Mouse (Mus musculus): ENCODE measurements at regions not wholly inside any gene's neighbourhood (a gene's known extent, or its start where the extent isn't known, plus 50 kb on each side); places are given as distances from the start of the nearest gene placed in this dataset.

GRCm38 (mm10) chr5:73881941-73882340 lies 186.3 kb downstream of the Usp46 start:
- no peak for DNase-seq
- Histone ChIP-seq H3K4me3 (ENCODE audit: control insufficient read depth, insufficient read depth, low read length) (no peak overlapping the region), H3K27me3 (ENCODE audit: control insufficient read depth, insufficient read depth, low read length) (no peaks in the 10 kb centered on the region), H3K4me1 (replicated peaks; ENCODE audit: control insufficient read depth, insufficient read depth, low read length) (no peaks in the 10 kb centered on the region), H3K27ac (ENCODE audit: control insufficient read depth, insufficient read depth, low read length) (no peak overlapping the region), H3K36me3 (ENCODE audit: control insufficient read depth, insufficient read depth, low read length) (no peaks in the 10 kb centered on the region)
- TF ChIP-seq CTCF (IDR thresholded peaks at IDR 0.05; ENCODE audit: borderline replicate concordance, control insufficient read depth, extremely low read depth, insufficient read depth, low read length, poor library complexity) (no peak), POLR2A (IDR thresholded peaks at IDR 0.05; ENCODE audit: control insufficient read depth, extremely low read depth, insufficient read depth, low read length, poor library complexity) (no peak)
- WGBS: 50% methylated on average over 5 of the region's 5 CpGs

- Histone ChIP-seq H3K4me3 (ENCODE audit: control insufficient read depth, insufficient read depth, low read length) (no peak overlapping the region), H3K27me3 (ENCODE audit: control insufficient read depth, insufficient read depth, low read length) (no peaks in the 10 kb centered on the region), H3K27ac (ENCODE audit: control insufficient read depth, insufficient read depth, low read length) (no peak overlapping the region), H3K4me1 (replicated peaks; ENCODE audit: control insufficient read depth, insufficient read depth, low read length) (no peaks in the 10 kb centered on the region), H3K36me3 (ENCODE audit: control insufficient read depth, insufficient read depth, low read length) (no peaks in the 10 kb centered on the region)
- TF ChIP-seq CTCF (IDR thresholded peaks at IDR 0.05; ENCODE audit: borderline replicate concordance, control insufficient read depth, extremely low read depth, insufficient read depth, low read length, poor library complexity) (no peak), POLR2A (IDR thresholded peaks at IDR 0.05; ENCODE audit: control insufficient read depth, extremely low read depth, insufficient read depth, low read length, poor library complexity) (no peak)
- DNase-seq: no peak
- WGBS: 62% methylated on average over 12 of the region's 12 CpGs
Observed at GRCm38 (mm10) chr5:73884998-73885397, 183.2 kb downstream of the Usp46 start.

- Histone ChIP-seq H3K27me3 (ENCODE audit: control insufficient read depth, insufficient read depth, low read length) (no peaks in the 10 kb centered on the region), H3K4me1 (replicated peaks; ENCODE audit: control insufficient read depth, insufficient read depth, low read length) (no peaks in the 10 kb centered on the region), H3K4me3 (ENCODE audit: control insufficient read depth, insufficient read depth, low read length) (no peak overlapping the region), H3K27ac (ENCODE audit: control insufficient read depth, insufficient read depth, low read length) (no peak overlapping the region), H3K36me3 (ENCODE audit: control insufficient read depth, insufficient read depth, low read length) (no peaks in the 10 kb centered on the region)
- no peak for TF ChIP-seq CTCF (IDR thresholded peaks at IDR 0.05; ENCODE audit: borderline replicate concordance, control insufficient read depth, extremely low read depth, insufficient read depth, low read length, poor library complexity)
- TF ChIP-seq POLR2A (IDR thresholded peaks at IDR 0.05; ENCODE audit: control insufficient read depth, extremely low read depth, insufficient read depth, low read length, poor library complexity): no peak
- DNase-seq: no peak
- 98% methylated on average over 1 of the region's 1 CpGs for WGBS
Observed at GRCm38 (mm10) chr5:73885691-73886090, 182.5 kb downstream of the Usp46 start.

- Histone ChIP-seq H3K36me3 (ENCODE audit: control insufficient read depth, insufficient read depth, low read length) (no peaks in the 10 kb centered on the region), H3K27me3 (ENCODE audit: control insufficient read depth, insufficient read depth, low read length) (no peaks in the 10 kb centered on the region), H3K4me3 (ENCODE audit: control insufficient read depth, insufficient read depth, low read length) (no peak overlapping the region), H3K27ac (ENCODE audit: control insufficient read depth, insufficient read depth, low read length) (no peak overlapping the region), H3K4me1 (replicated peaks; ENCODE audit: control insufficient read depth, insufficient read depth, low read length) (no peaks in the 10 kb centered on the region)
- no peak for DNase-seq
- TF ChIP-seq POLR2A (IDR thresholded peaks at IDR 0.05; ENCODE audit: control insufficient read depth, extremely low read depth, insufficient read depth, low read length, poor library complexity) (no peak), CTCF (IDR thresholded peaks at IDR 0.05; ENCODE audit: borderline replicate concordance, control insufficient read depth, extremely low read depth, insufficient read depth, low read length, poor library complexity) (no peak)
- 97% methylated on average over 8 of the region's 8 CpGs for WGBS
Observed at GRCm38 (mm10) chr5:73887306-73887958, 180.8 kb downstream of the Usp46 start.

DNA sequence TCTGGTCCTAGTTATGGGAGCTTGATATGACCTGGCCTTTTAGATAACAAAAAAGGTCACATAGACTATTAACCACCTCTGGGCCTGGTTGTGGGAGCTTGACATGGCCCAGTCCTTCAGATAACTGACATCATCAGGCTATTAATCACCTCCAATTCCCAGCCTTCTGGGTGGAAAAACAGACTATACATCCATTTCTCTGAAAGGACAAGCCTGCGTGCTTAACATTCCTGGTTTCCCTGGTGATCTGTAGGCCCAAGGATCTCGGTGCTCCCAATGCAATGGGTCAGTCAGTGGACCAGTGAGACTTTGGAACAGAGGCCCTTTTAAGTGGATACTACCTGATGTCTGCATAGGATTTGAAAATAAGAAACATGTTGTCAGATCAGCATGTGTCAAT lies 179.8 kb downstream of the Usp46 start:
- Histone ChIP-seq H3K27me3 (ENCODE audit: control insufficient read depth, insufficient read depth, low read length) (no peaks in the 10 kb centered on the region), H3K4me1 (replicated peaks; ENCODE audit: control insufficient read depth, insufficient read depth, low read length) (no peaks in the 10 kb centered on the region), H3K36me3 (ENCODE audit: control insufficient read depth, insufficient read depth, low read length) (no peaks in the 10 kb centered on the region), H3K27ac (ENCODE audit: control insufficient read depth, insufficient read depth, low read length) (no peak overlapping the region), H3K4me3 (ENCODE audit: control insufficient read depth, insufficient read depth, low read length) (no peak overlapping the region)
- no peak for TF ChIP-seq CTCF (IDR thresholded peaks at IDR 0.05; ENCODE audit: borderline replicate concordance, control insufficient read depth, extremely low read depth, insufficient read depth, low read length, poor library complexity)
- TF ChIP-seq POLR2A (IDR thresholded peaks at IDR 0.05; ENCODE audit: control insufficient read depth, extremely low read depth, insufficient read depth, low read length, poor library complexity): no peak
- DNase-seq: no peak
- WGBS: 96% methylated on average over 2 of the region's 2 CpGs

GRCm38 (mm10) chr5:73889342-73889741 lies 178.9 kb downstream of the Usp46 start:
- WGBS: 65% methylated on average over 1 of the region's 1 CpGs

GRCm38 (mm10) chr5:73890942-73891341 lies 177.3 kb downstream of the Usp46 start:
- WGBS: 92% methylated on average over 4 of the region's 4 CpGs
- DNase-seq: no peak
- Histone ChIP-seq H3K4me3 (ENCODE audit: control insufficient read depth, insufficient read depth, low read length) (no peak overlapping the region), H3K36me3 (ENCODE audit: control insufficient read depth, insufficient read depth, low read length) (no peaks in the 10 kb centered on the region), H3K4me1 (replicated peaks; ENCODE audit: control insufficient read depth, insufficient read depth, low read length) (no peaks in the 10 kb centered on the region), H3K27me3 (ENCODE audit: control insufficient read depth, insufficient read depth, low read length) (no peaks in the 10 kb centered on the region), H3K27ac (ENCODE audit: control insufficient read depth, insufficient read depth, low read length) (no peak overlapping the region)
- no peak for TF ChIP-seq CTCF (IDR thresholded peaks at IDR 0.05; ENCODE audit: borderline replicate concordance, control insufficient read depth, extremely low read depth, insufficient read depth, low read length, poor library complexity)
- no peak for TF ChIP-seq POLR2A (IDR thresholded peaks at IDR 0.05; ENCODE audit: control insufficient read depth, extremely low read depth, insufficient read depth, low read length, poor library complexity)

More at GRCm38 (mm10) chr5:73889342-73889741, 178.9 kb downstream of the Usp46 start:
- Histone ChIP-seq H3K4me3 (ENCODE audit: control insufficient read depth, insufficient read depth, low read length) (no peak overlapping the region), H3K27me3 (ENCODE audit: control insufficient read depth, insufficient read depth, low read length) (no peaks in the 10 kb centered on the region), H3K27ac (ENCODE audit: control insufficient read depth, insufficient read depth, low read length) (no peak overlapping the region), H3K36me3 (ENCODE audit: control insufficient read depth, insufficient read depth, low read length) (no peaks in the 10 kb centered on the region), H3K4me1 (replicated peaks; ENCODE audit: control insufficient read depth, insufficient read depth, low read length) (no peaks in the 10 kb centered on the region)
- no peak for DNase-seq
- TF ChIP-seq CTCF (IDR thresholded peaks at IDR 0.05; ENCODE audit: borderline replicate concordance, control insufficient read depth, extremely low read depth, insufficient read depth, low read length, poor library complexity) (no peak), POLR2A (IDR thresholded peaks at IDR 0.05; ENCODE audit: control insufficient read depth, extremely low read depth, insufficient read depth, low read length, poor library complexity) (no peak)
